Mouse (Mus musculus) granulocyte monocyte progenitor cell, adult 5-6 weeks (primary cell): ENCODE results near the gene Skint2. TPM values are rescaled to one million over a fixed set of nuclear protein-coding genes. Genes with fewer than 3 reads are reported as not detected.

Experiments used
- ATAC-seq: replicated peaks from 2 replicates; pipeline ENCODE4 v1.8.0; 2016; ENCODE audit warnings: mild to moderate bottlenecking, moderate TSS enrichment, inconsistent platforms; ENCODE audit not compliant: poor library complexity, severe bottlenecking
- total RNA-seq, 2 experiments: library from RNA; stranded (forward) in 1 of 2; stranded (reverse) in 1 of 2; fragments of 200-712, 200-1000 nt in 1 of 2; fragments of >200 nt in 1 of 2; fragmentation: Nextera tagmentation in 1 of 2; gene quantifications; 2 replicates each; pipeline ENCODE4 v1.2.3; 2014 to 2017

The Skint2 gene
- total RNA-seq (2014; fragmentation: Nextera tagmentation) (not detected in 2 replicates), total RNA-seq (2017) (not detected in 2 replicates)

DNA sequence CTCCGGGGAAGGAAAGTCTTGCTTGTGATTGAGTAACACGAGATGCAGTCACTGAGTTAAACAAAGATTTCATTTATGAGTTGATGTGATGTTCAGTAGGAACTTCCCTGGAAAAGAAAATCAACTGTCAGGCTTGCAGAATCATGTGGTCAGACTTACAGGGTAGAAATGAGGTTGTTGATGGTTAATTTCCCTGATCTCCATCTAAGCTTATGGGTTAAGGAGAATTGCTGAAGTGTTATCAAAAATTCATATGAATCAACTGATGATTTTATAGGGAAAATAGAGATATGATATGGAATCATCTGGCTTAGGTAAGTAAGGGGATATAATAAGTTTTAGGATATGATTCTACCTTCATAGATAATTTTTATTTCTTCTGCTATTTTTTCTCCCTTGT, at the start of gene Skint2:
Skint2 (plus strand) TSS at position 301 of the 400 bp plus-strand sequence.
- no peak for ATAC-seq

Other genes starting within 250 kb of the Skint2 start
- gene Skint9, start 123.2 kb upstream of the Skint2 start, total RNA-seq (2014; fragmentation: Nextera tagmentation) = not detected in 2 replicates
- not detected in 2 replicates for gene Skint9, start 123.2 kb upstream of the Skint2 start, total RNA-seq (2017)
- not detected in 2 replicates for gene Skint10, start 217.7 kb downstream of the Skint2 start, total RNA-seq (2014; fragmentation: Nextera tagmentation)
- gene Skint10, start 217.7 kb downstream of the Skint2 start, total RNA-seq (2017) = not detected in 2 replicates